Mouse (Mus musculus): ENCODE measurements around the gene Pkm. TPM values are rescaled to one million over a fixed set of nuclear protein-coding genes. Genes with fewer than 3 reads are reported as not detected.

The Pkm gene
- polyA plus RNA-seq, 1 experiment = 510 TPM

- no peak overlapping the region for H3K27ac ChIP-seq (ENCODE audit: control insufficient read depth, insufficient read depth, low read depth, low read length)
- H3K27me3 ChIP-seq (ENCODE audit: control insufficient read depth, insufficient read depth, low read length) = no peaks in the 10 kb centered on the region
- TF ChIP-seq POLR2A (IDR thresholded peaks at IDR 0.05; ENCODE audit: control insufficient read depth, low read depth, low read length) (no peak), CTCF (IDR thresholded peaks at IDR 0.05; ENCODE audit: control insufficient read depth, insufficient read depth, insufficient replicate concordance, low read depth, low read length) (no peak)
- no peak overlapping the region for H3K4me3 ChIP-seq (ENCODE audit: control insufficient read depth, low read depth, low read length)
- peaks cover 5% of the 10 kb centered on the region; the same call in 1 of the 2 replicates for H3K4me1 ChIP-seq (ENCODE audit: control insufficient read depth, insufficient read depth, low read length)
- no peaks in the 10 kb centered on the region for H3K36me3 ChIP-seq (ENCODE audit: control insufficient read depth, insufficient read depth, low read length)
These were observed 9.8 kb downstream of the Pkm start for GRCm38 (mm10) chr9:59666016-59666415.

GRCm38 (mm10) chr9:59666813-59667212 lies 10.6 kb downstream of the Pkm start:
- TF ChIP-seq CTCF (IDR thresholded peaks at IDR 0.05; ENCODE audit: control insufficient read depth, insufficient read depth, insufficient replicate concordance, low read depth, low read length) = no peak
- TF ChIP-seq POLR2A (IDR thresholded peaks at IDR 0.05; ENCODE audit: control insufficient read depth, low read depth, low read length) = no peak
- no peak overlapping the region for H3K27ac ChIP-seq (ENCODE audit: control insufficient read depth, insufficient read depth, low read depth, low read length)
- H3K27me3 ChIP-seq (ENCODE audit: control insufficient read depth, insufficient read depth, low read length) = no peaks in the 10 kb centered on the region
- no peaks in the 10 kb centered on the region; the same call in 1 of the 2 replicates for H3K4me1 ChIP-seq (ENCODE audit: control insufficient read depth, insufficient read depth, low read length)
- no peak overlapping the region for H3K4me3 ChIP-seq (ENCODE audit: control insufficient read depth, low read depth, low read length)
- no peaks in the 10 kb centered on the region for H3K36me3 ChIP-seq (ENCODE audit: control insufficient read depth, insufficient read depth, low read length)

GRCm38 (mm10) chr9:59667250-59667649 lies 11.1 kb downstream of the Pkm start:
- H3K4me1 ChIP-seq (ENCODE audit: control insufficient read depth, insufficient read depth, low read length) = no peaks in the 10 kb centered on the region; the same call in 1 of the 2 replicates
- H3K27ac ChIP-seq (ENCODE audit: control insufficient read depth, insufficient read depth, low read depth, low read length) = no peak overlapping the region
- no peaks in the 10 kb centered on the region for H3K36me3 ChIP-seq (ENCODE audit: control insufficient read depth, insufficient read depth, low read length)
- H3K27me3 ChIP-seq (ENCODE audit: control insufficient read depth, insufficient read depth, low read length) = no peaks in the 10 kb centered on the region
- TF ChIP-seq CTCF (IDR thresholded peaks at IDR 0.05; ENCODE audit: control insufficient read depth, insufficient read depth, insufficient replicate concordance, low read depth, low read length) = no peak
- TF ChIP-seq POLR2A (IDR thresholded peaks at IDR 0.05; ENCODE audit: control insufficient read depth, low read depth, low read length) = no peak
- H3K4me3 ChIP-seq (ENCODE audit: control insufficient read depth, low read depth, low read length) = no peak overlapping the region

- TF ChIP-seq CTCF (IDR thresholded peaks at IDR 0.05; ENCODE audit: control insufficient read depth, insufficient read depth, insufficient replicate concordance, low read depth, low read length) (no peak), POLR2A (IDR thresholded peaks at IDR 0.05; ENCODE audit: control insufficient read depth, low read depth, low read length) (no peak)
- Histone ChIP-seq H3K36me3 (ENCODE audit: control insufficient read depth, insufficient read depth, low read length) (no peaks in the 10 kb centered on the region), H3K4me1 (ENCODE audit: control insufficient read depth, insufficient read depth, low read length) (no peaks in the 10 kb centered on the region; the same call in 1 of the 2 replicates), H3K27me3 (ENCODE audit: control insufficient read depth, insufficient read depth, low read length) (no peaks in the 10 kb centered on the region), H3K27ac (ENCODE audit: control insufficient read depth, insufficient read depth, low read depth, low read length) (no peak overlapping the region), H3K4me3 (ENCODE audit: control insufficient read depth, low read depth, low read length) (no peak overlapping the region)
These were observed 11.7 kb downstream of the Pkm start for GRCm38 (mm10) chr9:59667904-59668303.

GRCm38 (mm10) chr9:59668473-59668872 lies 12.3 kb downstream of the Pkm start:
- Histone ChIP-seq H3K4me3 (ENCODE audit: control insufficient read depth, low read depth, low read length) (no peak overlapping the region), H3K4me1 (ENCODE audit: control insufficient read depth, insufficient read depth, low read length) (no peaks in the 10 kb centered on the region), H3K27ac (ENCODE audit: control insufficient read depth, insufficient read depth, low read depth, low read length) (no peak overlapping the region), H3K36me3 (ENCODE audit: control insufficient read depth, insufficient read depth, low read length) (no peaks in the 10 kb centered on the region), H3K27me3 (ENCODE audit: control insufficient read depth, insufficient read depth, low read length) (no peaks in the 10 kb centered on the region)
- TF ChIP-seq CTCF (IDR thresholded peaks at IDR 0.05; ENCODE audit: control insufficient read depth, insufficient read depth, insufficient replicate concordance, low read depth, low read length) = no peak
- no peak for TF ChIP-seq POLR2A (IDR thresholded peaks at IDR 0.05; ENCODE audit: control insufficient read depth, low read depth, low read length)

- no peaks in the 10 kb centered on the region for H3K4me1 ChIP-seq (ENCODE audit: control insufficient read depth, insufficient read depth, low read length)
- H3K36me3 ChIP-seq (ENCODE audit: control insufficient read depth, insufficient read depth, low read length) = no peaks in the 10 kb centered on the region
- no peak for TF ChIP-seq CTCF (IDR thresholded peaks at IDR 0.05; ENCODE audit: control insufficient read depth, insufficient read depth, insufficient replicate concordance, low read depth, low read length)
- no peak for TF ChIP-seq POLR2A (IDR thresholded peaks at IDR 0.05; ENCODE audit: control insufficient read depth, low read depth, low read length)
- H3K27me3 ChIP-seq (ENCODE audit: control insufficient read depth, insufficient read depth, low read length) = no peaks in the 10 kb centered on the region
- no peak overlapping the region for H3K27ac ChIP-seq (ENCODE audit: control insufficient read depth, insufficient read depth, low read depth, low read length)
- no peak overlapping the region for H3K4me3 ChIP-seq (ENCODE audit: control insufficient read depth, low read depth, low read length)
These were observed 13.0 kb downstream of the Pkm start for GRCm38 (mm10) chr9:59669172-59669571.

GRCm38 (mm10) chr9:59672195-59672894 lies 16.2 kb downstream of the Pkm start:
- Histone ChIP-seq H3K27ac (ENCODE audit: control insufficient read depth, insufficient read depth, low read depth, low read length) (no peak overlapping the region), H3K36me3 (ENCODE audit: control insufficient read depth, insufficient read depth, low read length) (no peaks in the 10 kb centered on the region), H3K4me1 (ENCODE audit: control insufficient read depth, insufficient read depth, low read length) (no peaks in the 10 kb centered on the region), H3K4me3 (ENCODE audit: control insufficient read depth, low read depth, low read length) (no peak overlapping the region), H3K27me3 (ENCODE audit: control insufficient read depth, insufficient read depth, low read length) (no peaks in the 10 kb centered on the region)
- TF ChIP-seq CTCF (IDR thresholded peaks at IDR 0.05; ENCODE audit: control insufficient read depth, insufficient read depth, insufficient replicate concordance, low read depth, low read length) = no peak

Measured in testis, adult 2 months (tissue).